Mouse (Mus musculus): ENCODE measurements around the gene Rbpj. TPM values are rescaled to one million over a fixed set of nuclear protein-coding genes. Genes with fewer than 3 reads are reported as not detected.

The Rbpj gene
- polyA plus RNA-seq, 1 experiment, result 17.5 TPM

GRCm38 (mm10) chr5:53499571-53499970, 33.6 kb downstream of the Rbpj start:
- no peak overlapping the region for H3K4me3 ChIP-seq (replicated peaks; ENCODE audit: extremely low read depth, low read depth, low read length)
- TF ChIP-seq POLR2A (IDR thresholded peaks at IDR 0.05; ENCODE audit: borderline replicate concordance, extremely low read depth, low read depth, low read length) (no peak), CTCF (IDR thresholded peaks at IDR 0.05; ENCODE audit: insufficient read depth, low read length) (no peak)
- no peaks in the 10 kb centered on the region for H3K4me1 ChIP-seq (ENCODE audit: control insufficient read depth, insufficient read depth, low read length)
- no peak for DNase-seq
- 79% methylated on average over 3 of the region's 3 CpGs for WGBS

- Histone ChIP-seq H3K4me3 (replicated peaks; ENCODE audit: extremely low read depth, low read depth, low read length) (no peak overlapping the region), H3K4me1 (ENCODE audit: control insufficient read depth, insufficient read depth, low read length) (no peaks in the 10 kb centered on the region)
- TF ChIP-seq POLR2A (IDR thresholded peaks at IDR 0.05; ENCODE audit: borderline replicate concordance, extremely low read depth, low read depth, low read length), result no peak
- no peak for TF ChIP-seq CTCF (IDR thresholded peaks at IDR 0.05; ENCODE audit: insufficient read depth, low read length)
- DNase-seq, result no peak
- 77% methylated on average over 10 of the region's 10 CpGs for WGBS
Observed at GRCm38 (mm10) chr5:53500509-53501145, 34.7 kb downstream of the Rbpj start.

GRCm38 (mm10) chr5:53503261-53503660, 37.3 kb downstream of the Rbpj start:
- Histone ChIP-seq H3K4me1 (ENCODE audit: control insufficient read depth, insufficient read depth, low read length) (no peaks in the 10 kb centered on the region), H3K4me3 (replicated peaks; ENCODE audit: extremely low read depth, low read depth, low read length) (no peak overlapping the region)
- no peak for DNase-seq
- TF ChIP-seq CTCF (IDR thresholded peaks at IDR 0.05; ENCODE audit: insufficient read depth, low read length) (no peak), POLR2A (IDR thresholded peaks at IDR 0.05; ENCODE audit: borderline replicate concordance, extremely low read depth, low read depth, low read length) (no peak)
- 38% methylated on average over 3 of the region's 3 CpGs for WGBS

GRCm38 (mm10) chr5:53505751-53506150, 39.8 kb downstream of the Rbpj start:
- Histone ChIP-seq H3K4me1 (ENCODE audit: control insufficient read depth, insufficient read depth, low read length) (no peaks in the 10 kb centered on the region), H3K4me3 (replicated peaks; ENCODE audit: extremely low read depth, low read depth, low read length) (no peak overlapping the region)
- no peak for TF ChIP-seq CTCF (IDR thresholded peaks at IDR 0.05; ENCODE audit: insufficient read depth, low read length)
- TF ChIP-seq POLR2A (IDR thresholded peaks at IDR 0.05; ENCODE audit: borderline replicate concordance, extremely low read depth, low read depth, low read length), result no peak
- DNase-seq, result no peak
- 88% methylated on average over 6 of the region's 6 CpGs for WGBS

- H3K4me3 ChIP-seq (replicated peaks; ENCODE audit: extremely low read depth, low read depth, low read length), result no peak overlapping the region
- DNase-seq, result no peak
- 63% methylated on average over 5 of the region's 5 CpGs for WGBS
- TF ChIP-seq CTCF (IDR thresholded peaks at IDR 0.05; ENCODE audit: insufficient read depth, low read length) (no peak), POLR2A (IDR thresholded peaks at IDR 0.05; ENCODE audit: borderline replicate concordance, extremely low read depth, low read depth, low read length) (no peak)
- no peaks in the 10 kb centered on the region for H3K4me1 ChIP-seq (ENCODE audit: control insufficient read depth, insufficient read depth, low read length)
Observed at GRCm38 (mm10) chr5:53507371-53507770, 41.4 kb downstream of the Rbpj start.

- Histone ChIP-seq H3K4me3 (replicated peaks; ENCODE audit: extremely low read depth, low read depth, low read length) (no peak overlapping the region), H3K4me1 (ENCODE audit: control insufficient read depth, insufficient read depth, low read length) (no peaks in the 10 kb centered on the region)
- TF ChIP-seq POLR2A (IDR thresholded peaks at IDR 0.05; ENCODE audit: borderline replicate concordance, extremely low read depth, low read depth, low read length) (no peak), CTCF (IDR thresholded peaks at IDR 0.05; ENCODE audit: insufficient read depth, low read length) (no peak)
- DNase-seq, result no peak
- 51% methylated on average over 10 of the region's 10 CpGs for WGBS
Observed at GRCm38 (mm10) chr5:53509465-53509864, 43.5 kb downstream of the Rbpj start.

GRCm38 (mm10) chr5:53509927-53510326, 44.0 kb downstream of the Rbpj start:
- no peak for TF ChIP-seq CTCF (IDR thresholded peaks at IDR 0.05; ENCODE audit: insufficient read depth, low read length)
- no peak for TF ChIP-seq POLR2A (IDR thresholded peaks at IDR 0.05; ENCODE audit: borderline replicate concordance, extremely low read depth, low read depth, low read length)
- H3K4me3 ChIP-seq (replicated peaks; ENCODE audit: extremely low read depth, low read depth, low read length), result no peak overlapping the region
- no peak for DNase-seq
- 90% methylated on average over 2 of the region's 2 CpGs for WGBS
- no peaks in the 10 kb centered on the region for H3K4me1 ChIP-seq (ENCODE audit: control insufficient read depth, insufficient read depth, low read length)

GRCm38 (mm10) chr5:53511426-53511825, 45.5 kb downstream of the Rbpj start:
- H3K4me3 ChIP-seq (replicated peaks; ENCODE audit: extremely low read depth, low read depth, low read length), result no peak overlapping the region
- no peak for DNase-seq
- no peak for TF ChIP-seq POLR2A (IDR thresholded peaks at IDR 0.05; ENCODE audit: borderline replicate concordance, extremely low read depth, low read depth, low read length)
- TF ChIP-seq CTCF (IDR thresholded peaks at IDR 0.05; ENCODE audit: insufficient read depth, low read length), result no peak
- WGBS, result 58% methylated on average over 4 of the region's 4 CpGs
- H3K4me1 ChIP-seq (ENCODE audit: control insufficient read depth, insufficient read depth, low read length), result no peaks in the 10 kb centered on the region

- no peak for TF ChIP-seq POLR2A (IDR thresholded peaks at IDR 0.05; ENCODE audit: borderline replicate concordance, extremely low read depth, low read depth, low read length)
- TF ChIP-seq CTCF (IDR thresholded peaks at IDR 0.05; ENCODE audit: insufficient read depth, low read length), result no peak
- H3K4me1 ChIP-seq (ENCODE audit: control insufficient read depth, insufficient read depth, low read length), result no peaks in the 10 kb centered on the region
- H3K4me3 ChIP-seq (replicated peaks; ENCODE audit: extremely low read depth, low read depth, low read length), result no peak overlapping the region
- peak; percentile 19 for DNase-seq
- 69% methylated on average over 4 of the region's 4 CpGs for WGBS
Observed at GRCm38 (mm10) chr5:53514959-53515612, 49.1 kb downstream of the Rbpj start.

- DNase-seq, result no peak
- 85% methylated on average over 2 of the region's 2 CpGs for WGBS
- TF ChIP-seq CTCF (IDR thresholded peaks at IDR 0.05; ENCODE audit: insufficient read depth, low read length) (no peak), POLR2A (IDR thresholded peaks at IDR 0.05; ENCODE audit: borderline replicate concordance, extremely low read depth, low read depth, low read length) (no peak)
Observed at GRCm38 (mm10) chr5:53516482-53516881, 50.5 kb downstream of the Rbpj start.

More at GRCm38 (mm10) chr5:53516482-53516881, 50.5 kb downstream of the Rbpj start:
- Histone ChIP-seq H3K4me1 (ENCODE audit: control insufficient read depth, insufficient read depth, low read length) (no peaks in the 10 kb centered on the region), H3K4me3 (replicated peaks; ENCODE audit: extremely low read depth, low read depth, low read length) (no peak overlapping the region)
